Mouse (Mus musculus) liver (tissue): ENCODE measurements around the gene Il11ra1.
"Not testable (repeated sequence)": the region's sequence is repeated elsewhere in the genome, so short reads cannot be mapped to it uniquely, and the experiment has no call there.

ENCODE experiments used
- DNase-seq: peaks from one replicate; pipeline ENCODE4 v3.0.0-alpha.2; 2020; ENCODE audit warnings: mixed read lengths

Il11ra1 gene

DNA sequence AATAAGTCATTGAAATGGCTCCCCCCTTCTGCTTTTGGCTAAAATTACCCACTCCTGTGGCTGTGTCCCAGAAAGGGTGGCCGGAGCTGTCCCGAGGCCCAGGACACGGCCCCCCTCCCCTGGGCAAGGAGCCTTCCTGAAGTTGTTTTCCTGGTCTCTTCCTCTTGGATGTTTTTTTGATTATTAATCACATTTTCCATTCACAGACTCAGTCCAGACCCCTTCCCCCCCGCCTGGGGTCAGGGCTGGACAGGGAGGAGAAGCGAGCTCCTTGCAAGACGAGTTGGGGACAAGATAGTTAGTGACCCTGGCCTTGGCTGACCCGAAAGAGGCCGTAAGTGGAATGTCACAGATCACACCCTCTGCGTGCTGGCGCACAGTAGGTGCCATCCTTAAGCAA is at the start of gene Il11ra1:
TSS of gene Il11ra1 (plus strand) at position 207 of the 400 bp plus-strand sequence.
- not testable (repeated sequence) for DNase-seq

DNA sequence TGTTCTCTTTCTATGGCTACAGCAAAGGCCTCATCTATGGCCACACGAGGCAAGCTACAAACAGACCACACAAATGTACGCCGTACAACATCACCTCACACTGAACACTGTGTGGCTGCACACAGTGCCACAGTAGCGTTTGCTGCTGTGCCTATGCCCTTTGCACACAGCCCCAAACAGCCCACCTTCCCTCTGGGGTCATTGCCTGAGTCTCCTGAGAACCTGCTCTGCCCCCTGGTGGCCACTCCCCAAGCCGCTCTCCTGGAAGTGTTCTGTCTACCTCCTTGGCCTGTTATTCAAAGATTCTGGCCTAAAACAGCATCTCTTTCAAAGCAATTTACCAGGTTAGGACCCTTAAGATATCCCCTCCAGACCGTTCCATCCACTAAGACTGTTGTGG is 46.5 kb upstream of the Il11ra1 start:
- DNase-seq, result peak; percentile 64

DNA sequence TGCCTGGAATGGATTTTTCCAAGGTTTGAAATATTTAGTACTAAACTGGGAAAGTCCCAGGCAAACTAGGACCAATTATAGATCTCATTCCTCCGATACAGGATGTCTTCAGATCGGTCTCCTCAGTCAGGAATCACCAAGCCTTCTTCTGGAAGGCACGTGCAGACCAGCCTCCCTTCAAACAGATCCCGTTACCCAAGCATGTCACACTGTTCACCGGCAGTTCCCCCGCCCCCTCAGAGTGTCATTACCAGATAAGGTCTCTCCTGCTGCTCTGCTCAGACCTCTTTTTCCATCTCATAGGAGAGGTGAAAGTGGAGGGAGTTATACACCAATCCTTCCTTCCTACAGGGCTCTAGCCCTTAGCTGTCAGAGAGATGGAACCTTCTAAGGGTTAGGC is 46.1 kb upstream of the Il11ra1 start:
- DNase-seq, result no peak

DNA sequence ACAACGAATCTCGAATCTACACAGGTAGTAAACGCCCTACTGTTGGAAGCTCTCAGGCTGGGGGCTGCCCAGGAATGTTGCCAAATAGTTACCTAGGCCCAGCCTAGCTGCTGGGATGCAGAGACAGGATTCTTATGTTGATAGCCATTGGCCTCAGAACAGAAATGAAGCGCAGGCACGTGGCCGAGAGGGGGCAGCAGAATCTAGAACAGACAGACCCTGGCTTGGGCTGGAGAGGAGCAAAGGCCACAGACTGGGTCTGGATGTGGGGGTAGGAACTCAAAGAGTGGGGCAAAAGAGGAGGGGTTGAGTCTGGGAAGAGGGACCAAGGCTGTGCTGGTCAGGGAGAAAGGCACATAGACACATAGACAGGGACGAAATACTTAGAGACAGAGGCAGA is 45.6 kb upstream of the Il11ra1 start:
- peak; percentile 54 for DNase-seq

DNA sequence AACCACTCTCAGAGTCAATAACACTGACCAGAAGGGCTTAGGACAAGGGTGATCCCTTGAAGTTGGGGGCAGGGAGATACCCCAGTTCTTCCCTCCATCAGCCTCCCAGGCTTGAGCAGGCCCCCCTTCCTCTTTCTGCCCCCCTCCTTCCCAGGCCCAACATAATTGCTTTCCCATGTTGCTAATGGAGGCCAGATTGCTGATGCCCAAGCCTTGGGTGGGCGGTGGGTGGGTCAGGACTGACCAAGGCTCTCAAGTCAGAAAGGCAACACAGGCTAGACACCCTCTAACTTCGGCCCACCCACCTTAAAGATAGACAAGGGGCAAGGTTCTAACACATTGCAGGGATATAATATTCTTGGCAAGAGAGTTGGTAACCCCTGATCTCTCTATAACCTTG is 44.3 kb upstream of the Il11ra1 start:
- DNase-seq, result no peak

DNA sequence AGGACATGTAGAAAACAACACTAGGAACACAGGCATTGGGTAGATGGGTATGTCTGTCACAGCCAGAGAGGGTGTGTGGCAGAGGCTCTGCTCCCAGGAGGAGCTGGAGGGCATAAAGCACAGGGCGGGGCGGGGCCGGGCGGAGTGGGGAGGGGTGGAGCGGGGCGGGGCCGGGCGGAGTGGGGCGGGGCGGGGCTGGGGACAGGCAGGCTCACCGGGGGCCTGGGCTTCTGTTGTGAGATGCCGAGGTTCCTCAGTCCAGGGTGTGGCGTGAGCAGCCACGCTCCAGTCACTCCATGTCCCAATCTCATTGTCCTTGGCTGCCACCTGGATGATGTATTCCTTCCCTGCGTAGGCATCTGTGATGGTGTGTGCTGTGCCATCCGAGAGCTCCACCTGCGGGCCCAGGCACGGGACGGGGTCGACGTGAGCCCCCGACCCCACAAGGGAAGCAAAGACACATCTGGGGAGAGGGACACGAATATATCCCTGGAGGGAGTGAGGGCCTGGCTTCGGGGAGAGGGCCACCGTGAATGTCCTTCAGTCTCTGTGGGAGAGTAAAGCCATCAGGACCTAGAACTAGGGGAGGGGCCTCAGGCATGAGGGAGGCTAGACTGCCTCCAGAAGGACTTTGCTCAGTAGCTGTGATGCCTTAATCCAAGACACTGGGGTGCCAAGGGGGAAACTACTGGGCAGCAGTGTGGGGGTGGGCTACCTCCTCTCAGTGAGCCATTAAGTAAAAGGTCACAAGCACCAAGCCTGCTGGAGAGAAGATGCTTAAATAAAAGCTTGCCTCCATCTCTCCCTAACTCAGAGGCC is 41.0 kb upstream of the Il11ra1 start:
- peak; percentile 53 for DNase-seq

DNA sequence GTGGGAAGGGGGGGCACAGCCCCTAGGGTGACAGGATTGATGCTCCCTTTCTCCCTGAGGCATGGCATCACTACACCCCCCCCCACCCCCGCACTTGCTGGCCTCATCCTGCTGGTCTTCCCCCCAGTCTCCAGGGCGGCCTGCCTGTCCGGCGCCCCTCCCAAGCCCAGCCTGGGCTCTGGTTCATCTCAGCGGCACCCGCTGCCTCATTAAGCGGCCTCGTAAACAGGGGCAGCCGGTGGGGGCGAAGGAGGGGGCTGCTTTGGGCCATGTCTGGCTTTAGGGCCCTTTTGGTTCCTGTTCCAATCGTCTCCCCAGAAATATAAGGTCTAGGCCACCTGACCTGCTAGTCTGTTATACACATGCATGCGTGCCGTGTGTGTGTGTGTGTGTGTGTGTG is 40.2 kb upstream of the Il11ra1 start:
- no peak for DNase-seq

DNA sequence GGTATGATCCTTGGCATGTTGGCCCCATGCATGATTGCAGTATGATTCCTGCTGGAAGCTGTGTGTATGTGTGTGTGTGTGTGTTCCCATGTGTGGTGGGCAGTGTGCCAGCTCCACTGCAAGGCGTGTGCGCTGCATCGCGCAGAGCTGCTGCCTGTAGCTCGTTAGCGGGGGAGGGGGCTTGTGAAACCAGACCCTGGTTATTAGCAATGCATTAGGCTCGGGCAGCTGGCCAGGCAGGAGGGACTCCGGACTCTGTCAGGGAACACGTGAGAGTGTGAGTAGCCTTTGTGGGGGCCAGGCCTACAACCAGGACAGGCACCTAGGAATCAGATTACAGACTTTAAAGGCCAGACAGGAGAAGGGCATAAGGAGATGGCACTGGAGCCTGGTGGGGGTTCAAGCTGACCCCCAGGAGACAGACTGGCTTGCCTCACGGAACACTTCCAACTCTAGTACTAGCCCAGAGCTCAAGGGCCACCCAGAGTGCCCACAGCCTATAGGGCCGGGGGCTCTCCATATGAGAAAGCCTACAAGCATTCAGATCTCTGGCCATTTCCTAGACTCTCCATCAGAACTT is 38.8 kb upstream of the Il11ra1 start:
- peak; percentile 67 for DNase-seq

DNA sequence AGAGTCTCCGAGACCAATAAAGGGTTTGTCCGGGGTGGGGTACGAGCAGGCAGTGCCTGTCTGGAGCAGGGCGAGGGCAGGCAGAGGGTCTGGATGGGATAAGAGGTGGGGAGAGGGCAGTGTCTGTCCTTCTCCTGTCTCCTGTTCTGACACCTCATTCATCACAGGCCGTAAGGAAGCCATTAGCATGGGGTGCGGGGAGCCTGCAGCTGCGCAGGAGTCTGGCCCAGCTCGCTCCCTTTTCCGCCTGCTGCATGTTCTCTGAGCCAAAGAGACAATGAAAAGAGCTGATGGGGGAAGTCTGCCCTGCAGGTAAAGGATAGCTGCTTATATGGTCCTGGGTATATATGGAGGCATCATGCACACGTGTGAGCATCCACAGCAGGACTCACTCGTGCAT is 37.1 kb upstream of the Il11ra1 start:
- no peak for DNase-seq

DNA sequence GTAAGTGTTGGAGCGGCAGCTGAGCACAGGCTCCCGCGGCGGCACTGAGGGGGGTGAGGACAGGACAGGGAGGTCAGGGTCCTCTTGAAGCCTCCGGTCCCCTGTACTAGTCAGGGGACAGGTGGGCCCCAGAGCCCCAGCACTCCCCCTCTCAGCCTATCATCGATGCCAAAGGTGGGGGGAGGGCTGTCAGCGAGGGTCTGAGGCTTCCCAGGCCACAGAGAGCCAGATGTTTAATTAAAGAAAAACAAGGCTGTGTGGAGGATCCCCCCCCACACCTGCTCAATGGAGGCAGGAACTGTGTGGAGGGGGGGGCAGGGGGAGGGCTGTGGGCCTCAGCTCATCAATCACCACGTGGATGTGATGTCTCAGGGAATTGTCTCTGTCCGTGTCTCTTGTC is 36.2 kb upstream of the Il11ra1 start:
- DNase-seq, result no peak

DNA sequence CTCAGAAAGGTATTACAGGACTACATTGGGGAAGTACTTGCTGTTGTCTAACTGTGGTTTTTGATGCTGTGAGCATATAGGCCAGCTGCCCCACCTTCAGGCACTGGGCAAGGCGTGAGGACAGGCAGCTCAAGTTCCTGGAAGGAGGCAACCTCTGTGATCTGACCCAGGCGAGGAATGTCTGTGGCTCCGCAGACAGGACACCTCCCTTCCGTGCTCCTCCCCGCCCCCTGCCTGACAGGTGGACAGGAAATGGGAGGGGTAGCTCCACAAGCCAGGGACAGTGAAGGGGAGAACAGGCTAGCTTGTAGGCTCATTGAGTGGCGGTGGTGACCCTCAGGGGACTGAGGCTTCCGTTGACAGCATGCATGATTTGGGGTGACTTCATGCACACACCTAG is 35.3 kb upstream of the Il11ra1 start:
- DNase-seq, result no peak

DNA sequence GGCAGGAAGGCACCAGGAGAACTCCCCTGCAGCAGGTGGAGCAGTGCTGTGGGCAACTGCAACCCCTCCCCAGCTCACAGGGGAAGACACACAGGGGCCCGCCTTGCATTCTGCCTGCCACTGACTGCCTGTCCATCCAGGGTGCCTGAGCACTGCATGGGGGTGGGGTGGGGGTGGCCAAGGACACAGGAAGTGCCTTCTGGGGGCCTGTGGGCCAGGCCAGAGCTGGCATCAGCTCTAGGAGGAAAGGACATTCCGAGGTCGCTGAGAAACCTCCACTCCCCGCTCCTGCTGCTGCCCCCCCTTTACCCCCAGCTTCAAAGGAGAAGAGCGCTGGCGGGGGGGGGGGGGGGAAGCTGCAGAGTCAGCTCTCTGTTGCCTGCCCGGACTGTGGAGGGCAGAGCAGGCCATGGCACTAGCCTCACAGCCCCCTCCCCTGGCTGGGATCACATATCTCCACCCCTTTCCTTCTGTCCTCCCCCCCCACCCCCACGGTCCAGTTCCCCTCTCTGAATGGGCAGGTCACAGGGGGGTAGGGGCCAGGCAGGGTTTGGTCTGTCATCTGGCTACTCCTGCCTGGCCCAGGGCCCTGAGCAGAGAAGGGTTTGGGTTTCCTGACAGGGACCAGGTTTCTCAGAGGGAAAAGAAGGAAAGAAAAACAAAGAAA is 34.6 kb upstream of the Il11ra1 start:
- no peak for DNase-seq

DNA sequence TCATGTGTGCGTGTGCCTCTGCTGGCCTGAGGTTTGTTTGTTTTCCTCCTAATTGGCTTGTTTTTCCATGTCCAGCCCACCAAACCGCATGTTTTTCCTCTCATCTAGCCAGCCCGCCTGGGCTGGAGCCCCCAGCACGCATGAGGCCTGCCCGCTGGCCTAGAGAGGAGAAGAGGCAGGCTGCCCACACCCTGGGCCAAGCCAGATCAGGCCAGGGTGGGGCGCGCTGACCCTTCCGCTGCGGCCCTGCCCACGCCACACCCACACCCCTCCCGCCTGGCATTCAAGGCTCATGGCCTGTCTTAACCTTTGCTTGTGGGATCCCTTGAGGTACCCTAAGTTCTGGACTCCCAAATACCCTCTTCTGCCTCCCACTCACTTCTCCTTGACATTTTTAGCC is 33.1 kb upstream of the Il11ra1 start:
- no peak for DNase-seq

DNA sequence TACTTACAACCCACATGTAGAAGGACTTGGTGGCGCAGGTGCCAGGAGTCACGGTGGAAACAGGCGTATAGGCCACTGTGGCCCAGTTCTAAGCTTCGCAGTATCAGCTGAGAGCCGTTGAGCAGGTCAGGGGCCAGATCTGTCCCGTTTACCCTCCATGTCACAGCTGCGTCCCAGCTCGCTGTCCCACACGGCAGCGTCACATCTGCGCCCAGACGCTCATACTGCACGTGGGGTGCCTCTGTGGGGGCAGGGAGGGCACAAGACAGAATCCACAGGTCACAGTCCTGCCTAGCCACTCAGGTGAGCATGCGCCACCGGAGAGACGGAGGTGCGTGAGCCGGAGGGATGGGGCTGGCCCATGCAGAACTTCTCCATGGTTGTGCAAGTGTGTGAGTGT is 29.0 kb upstream of the Il11ra1 start:
- no peak for DNase-seq

DNA sequence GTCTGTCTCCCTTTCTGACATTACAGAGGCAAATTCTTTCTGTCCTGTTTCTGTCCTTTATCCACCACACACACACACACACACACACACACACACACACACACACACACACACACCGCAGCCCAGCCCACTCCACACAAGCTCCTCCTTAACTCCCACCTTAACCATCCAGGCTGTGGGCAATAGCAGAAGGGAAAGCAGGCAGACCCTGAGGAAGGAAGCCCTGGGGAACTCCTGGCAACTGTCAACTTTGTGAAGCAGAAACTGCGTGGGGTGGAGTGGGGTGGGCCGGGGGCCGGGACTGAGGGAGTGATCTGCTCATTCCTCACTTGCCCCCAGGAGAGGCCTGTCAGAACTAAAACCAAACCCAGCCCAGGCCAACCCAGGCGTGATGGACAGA is 28.3 kb upstream of the Il11ra1 start:
- no peak for DNase-seq

DNA sequence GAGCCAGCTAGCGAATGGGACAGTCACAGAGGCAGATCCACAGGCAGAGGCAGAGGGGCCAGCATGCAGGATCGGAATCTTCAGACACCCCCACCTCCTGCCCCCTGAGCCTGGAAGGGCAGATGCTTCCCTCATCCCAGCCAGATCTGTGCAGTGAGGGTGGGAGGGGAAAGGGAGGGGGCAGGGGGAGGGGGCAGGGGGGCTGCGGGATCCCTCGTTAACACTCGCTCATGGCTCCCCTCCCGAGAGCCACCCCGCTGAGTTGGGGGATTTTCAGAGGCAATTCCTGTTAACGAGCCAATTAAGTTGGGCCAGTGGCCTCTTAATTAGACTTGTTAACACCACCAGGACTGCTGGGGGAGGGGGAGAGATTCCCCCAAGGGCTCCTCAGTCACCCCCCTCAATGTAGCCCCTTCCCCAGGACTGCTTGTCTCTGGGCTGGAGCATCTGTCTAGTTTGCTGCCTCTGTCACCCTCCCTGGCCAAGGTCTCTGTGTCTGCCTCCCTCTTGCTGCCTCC is 27.8 kb upstream of the Il11ra1 start:
- DNase-seq, result no peak

DNA sequence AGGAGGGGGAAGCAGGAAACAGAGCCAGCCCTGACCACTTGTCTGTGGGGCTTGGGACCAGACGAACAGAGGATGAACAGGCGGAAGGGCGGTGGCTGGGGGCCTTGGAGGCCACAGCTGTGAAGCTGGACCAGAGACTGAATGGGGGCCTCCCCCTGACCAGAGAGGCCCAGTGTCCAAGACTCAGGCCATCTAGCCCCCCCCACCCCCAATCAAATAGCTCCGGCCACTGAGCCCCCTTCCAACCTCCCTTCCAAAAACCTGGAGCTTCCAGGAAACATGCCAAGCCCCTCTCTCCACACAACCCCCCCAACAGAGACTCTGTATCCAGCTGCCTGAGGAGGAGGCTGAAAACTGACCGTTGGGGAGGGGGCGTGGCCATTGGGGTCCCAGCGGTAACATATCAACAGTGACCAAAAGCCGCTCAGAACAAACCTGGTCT is 27.2 kb upstream of the Il11ra1 start:
- DNase-seq, result no peak

DNA sequence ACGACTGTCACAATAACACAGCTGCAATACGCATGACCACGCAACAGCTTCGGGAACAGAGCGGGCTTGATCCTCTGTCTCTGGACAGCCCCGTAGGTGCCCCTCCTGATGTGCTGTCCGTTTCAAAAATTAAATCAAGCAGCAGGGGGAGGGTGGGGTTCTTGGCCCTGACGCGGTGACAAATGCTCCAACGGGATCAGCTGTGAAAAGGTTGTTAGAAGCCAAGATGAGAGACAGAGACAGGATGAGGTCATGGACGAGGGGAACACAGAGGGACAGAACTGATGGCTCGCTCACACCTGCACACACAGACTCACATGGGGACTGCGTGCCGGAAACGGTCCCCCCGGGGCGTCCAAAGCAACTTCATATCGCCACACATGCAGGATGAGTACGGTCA is 26.6 kb upstream of the Il11ra1 start:
- no peak for DNase-seq

DNA sequence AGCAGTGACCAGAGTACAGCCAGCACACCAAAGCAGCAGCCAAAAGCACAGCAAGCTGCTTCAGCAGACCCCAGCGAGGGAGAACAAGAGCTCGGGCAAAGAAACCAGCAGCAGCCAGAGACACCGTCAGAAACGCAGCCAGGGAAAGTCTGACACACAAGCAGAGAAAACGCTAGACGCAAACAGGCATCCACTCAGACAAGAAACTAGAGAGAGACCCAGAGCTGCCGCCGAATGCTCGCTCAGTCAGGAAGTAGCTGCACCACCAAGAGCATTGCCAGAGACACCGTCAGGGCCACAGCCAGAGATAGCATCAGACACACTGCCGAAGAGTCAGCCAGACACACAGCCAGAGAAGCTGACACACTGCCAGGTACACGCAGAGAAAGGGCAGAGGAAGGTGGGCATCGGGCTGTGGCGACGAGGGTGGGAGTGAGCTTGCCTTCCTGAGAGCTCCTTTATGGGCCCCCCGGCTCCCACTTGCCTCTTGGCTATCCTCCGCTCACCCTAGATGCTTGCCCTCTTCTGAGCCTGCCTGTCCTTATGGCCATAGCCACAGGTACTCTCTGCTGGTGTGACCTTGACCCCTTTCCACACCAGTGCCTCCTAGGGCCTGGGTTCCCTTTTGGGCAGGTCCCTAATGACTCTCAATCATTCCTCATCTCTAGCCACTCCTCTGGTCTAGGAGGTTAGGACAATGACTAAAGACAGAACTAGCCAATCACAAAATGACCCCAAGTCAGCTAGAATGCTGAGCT is 23.4 kb upstream of the Il11ra1 start:
- DNase-seq, result no peak

DNA sequence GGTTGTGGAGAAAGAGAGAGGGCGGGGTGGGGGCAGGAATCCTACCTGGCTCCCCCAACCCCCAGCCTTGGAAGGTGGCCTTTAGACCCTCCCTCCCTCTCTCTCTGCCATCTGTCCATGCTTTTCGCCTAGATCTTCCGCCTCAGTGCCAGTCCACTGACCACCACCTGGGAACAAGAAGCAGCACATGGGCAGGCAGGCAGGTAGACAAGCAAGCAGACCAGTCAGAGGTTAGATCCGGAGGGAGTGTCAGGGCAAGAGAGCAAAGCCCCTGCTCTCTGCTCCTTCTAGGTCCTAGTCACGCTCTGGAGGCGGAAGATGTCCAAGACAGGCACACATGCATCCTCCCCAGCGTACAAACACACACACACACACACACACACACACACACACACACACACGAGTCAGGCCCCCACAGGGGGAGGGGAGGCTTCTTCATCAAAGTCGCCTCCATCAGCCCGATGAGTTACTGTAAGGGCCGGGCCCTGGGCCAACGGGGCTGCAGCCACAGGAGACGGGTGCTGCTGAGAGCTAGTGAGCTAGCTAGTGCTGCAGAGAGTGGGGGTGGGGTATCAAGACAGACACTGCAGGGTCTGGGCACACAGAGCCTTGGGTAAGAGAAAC is 22.7 kb upstream of the Il11ra1 start:
- peak; percentile 40 for DNase-seq

DNA sequence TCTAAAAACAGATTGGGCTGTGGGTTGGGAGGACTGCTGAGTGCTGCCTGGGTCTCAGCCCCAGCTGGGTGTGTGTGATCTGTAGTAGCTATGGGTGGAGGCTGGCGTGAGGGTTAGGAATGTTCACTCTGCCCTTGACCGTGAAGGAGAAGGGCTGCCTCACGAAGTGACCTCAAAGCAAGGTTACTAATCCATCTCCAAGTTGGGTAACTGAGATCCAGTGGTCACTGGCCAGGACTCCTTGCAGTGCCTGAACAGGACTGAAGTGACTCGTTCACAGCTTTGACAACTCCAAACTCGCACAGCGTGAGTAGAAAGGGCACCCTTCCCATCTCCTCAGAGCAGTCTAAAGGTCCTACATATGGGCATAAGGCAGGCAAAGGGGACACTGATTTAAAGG is 20.9 kb upstream of the Il11ra1 start:
- DNase-seq, result no peak

DNA sequence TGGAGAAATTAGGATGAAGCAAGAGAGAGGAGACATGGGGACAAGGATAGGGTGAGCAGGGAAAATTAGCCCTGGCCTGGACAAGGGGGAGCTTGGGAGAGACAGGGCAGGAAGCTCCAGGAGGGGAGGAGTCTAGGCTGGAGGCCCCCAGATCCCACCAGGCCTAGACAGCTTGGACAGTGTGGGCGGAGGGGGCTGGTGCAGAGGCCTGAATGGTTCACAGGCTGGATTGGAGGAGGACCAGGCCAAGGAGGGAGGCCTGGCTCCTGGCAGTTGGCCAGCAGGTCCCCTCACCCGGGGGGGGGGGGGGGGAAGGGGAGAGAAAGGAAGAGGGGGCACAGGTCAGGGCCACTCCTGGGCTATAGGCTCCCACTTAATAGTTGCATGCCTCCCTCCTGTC is 20.5 kb upstream of the Il11ra1 start:
- no peak for DNase-seq

DNA sequence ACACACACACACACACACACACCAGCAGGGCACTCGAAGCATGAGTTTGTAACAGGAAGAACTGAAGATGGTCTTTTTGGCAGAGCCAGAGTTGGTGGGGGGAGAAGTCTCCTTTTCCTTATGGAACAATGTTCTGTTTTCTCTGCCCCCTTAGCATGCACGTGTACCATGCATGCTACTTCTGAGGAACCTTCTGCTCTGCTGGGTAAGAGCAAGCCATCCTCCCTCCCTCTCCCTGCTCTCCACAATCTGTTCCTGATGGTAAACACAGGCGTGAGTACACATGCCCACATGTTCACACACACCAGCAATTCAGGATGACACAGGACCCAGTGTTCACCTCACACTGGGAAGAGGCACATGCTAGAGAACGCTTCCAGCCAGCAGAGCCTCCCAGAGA is 18.6 kb upstream of the Il11ra1 start:
- no peak for DNase-seq
